ENCODE assay signal across 21 mouse cellular contexts in genomic region chr4:65333718-65334117, GRCm38 (mm10).
DNase-seq lines count a peak whose midpoint lies in the region; ATAC-seq lines count a peak whose summit lies in the region.
"Had no signal": no experiment of that assay in that cellular context is flagged by ENCODE, and none has a peak within 500 bp of the region (broad histone marks: within the 10 kb centered on the region; RNA-seq: fewer than 3 reads in every experiment).

No protein-coding gene starts in this region.

- H3K9ac ChIP-seq in forebrain, embryonic 15.5 days (replicated peaks) = no peak overlapping the region
- no peak overlapping the region for H3K9ac ChIP-seq in forebrain, embryonic 11.5 days (ENCODE audit: low read length)
- H3K9ac ChIP-seq in kidney, embryonic 14.5 days (ENCODE audit: low read depth, low read length) = no peak overlapping the region
- H3K9ac ChIP-seq in kidney, embryonic 15.5 days = no peak overlapping the region
- H3K9ac ChIP-seq: forebrain, embryonic 13.5 days; limb, embryonic 15.5 days; liver, embryonic 15.5 days; stomach, embryonic 15.5 days had no signal

- H3K4me2 ChIP-seq in forebrain, embryonic 15.5 days (replicated peaks) = no peak overlapping the region
- no peak overlapping the region for H3K4me2 ChIP-seq in forebrain, embryonic 11.5 days (ENCODE audit: low read depth, low read length, severe bottlenecking)
- H3K4me2 ChIP-seq in kidney, embryonic 14.5 days (replicated peaks; ENCODE audit: low read depth, low read length) = no peak overlapping the region
- H3K4me2 ChIP-seq in kidney, embryonic 15.5 days = no peak overlapping the region
- H3K4me2 ChIP-seq: forebrain, embryonic 13.5 days; heart, embryonic 11.5 days; limb, embryonic 15.5 days; liver, embryonic 15.5 days; stomach, embryonic 15.5 days had no signal

- H3K4me1 ChIP-seq in forebrain, embryonic 15.5 days = no peaks in the 10 kb centered on the region
- H3K4me1 ChIP-seq in forebrain, embryonic 11.5 days (replicated peaks; ENCODE audit: control insufficient read depth, insufficient read depth, low read length) = no peaks in the 10 kb centered on the region
- H3K4me1 ChIP-seq in kidney, embryonic 14.5 days (ENCODE audit: control insufficient read depth, insufficient read depth, low read length) = no peaks in the 10 kb centered on the region
- no peaks in the 10 kb centered on the region for H3K4me1 ChIP-seq in kidney, embryonic 15.5 days
- H3K4me1 ChIP-seq: forebrain, embryonic 13.5 days; limb, embryonic 15.5 days; liver, embryonic 15.5 days; midbrain, embryonic 10.5 days; stomach, embryonic 15.5 days had no signal

- H3K9me3 ChIP-seq in forebrain, embryonic 15.5 days = no peaks in the 10 kb centered on the region
- H3K9me3 ChIP-seq in forebrain, embryonic 11.5 days (ENCODE audit: control insufficient read depth, low read length) = no peaks in the 10 kb centered on the region
- H3K9me3 ChIP-seq in kidney, embryonic 14.5 days (ENCODE audit: control insufficient read depth, low read length) = no peaks in the 10 kb centered on the region
- no peaks in the 10 kb centered on the region for H3K9me3 ChIP-seq in kidney, embryonic 15.5 days (replicated peaks)
- H3K9me3 ChIP-seq: forebrain, embryonic 13.5 days; limb, embryonic 15.5 days; liver, embryonic 15.5 days; midbrain, embryonic 10.5 days; stomach, embryonic 15.5 days had no signal

- H3K27me3 ChIP-seq in forebrain, embryonic 15.5 days = no peaks in the 10 kb centered on the region
- no peaks in the 10 kb centered on the region for H3K27me3 ChIP-seq in forebrain, embryonic 11.5 days (ENCODE audit: control insufficient read depth, insufficient read depth, low read length)
- H3K27me3 ChIP-seq in kidney, embryonic 14.5 days (ENCODE audit: control insufficient read depth, insufficient read depth, low read length) = no peaks in the 10 kb centered on the region
- no peaks in the 10 kb centered on the region for H3K27me3 ChIP-seq in kidney, embryonic 15.5 days
- H3K27me3 ChIP-seq: CH12.LX; forebrain, embryonic 13.5 days; limb, embryonic 15.5 days; liver, embryonic 15.5 days; stomach, embryonic 15.5 days had no signal

- 28% methylated on average over 1 of the region's 1 CpGs for WGBS in forebrain, embryonic 15.5 days
- WGBS in forebrain, embryonic 11.5 days = 59% methylated on average over 1 of the region's 1 CpGs
- WGBS in kidney, embryonic 14.5 days = 26% methylated on average over 1 of the region's 1 CpGs
- 24% methylated on average over 1 of the region's 1 CpGs for WGBS in kidney, embryonic 15.5 days

- no peak overlapping the region for H3K27ac ChIP-seq in forebrain, embryonic 15.5 days (replicated peaks)
- H3K27ac ChIP-seq in forebrain, embryonic 11.5 days (ENCODE audit: low read depth, low read length) = no peak overlapping the region
- no peak overlapping the region for H3K27ac ChIP-seq in kidney, embryonic 14.5 days (ENCODE audit: low read depth, low read length)
- H3K27ac ChIP-seq in kidney, embryonic 15.5 days = no peak overlapping the region
- H3K27ac ChIP-seq: forebrain, embryonic 13.5 days; limb, embryonic 15.5 days; liver, embryonic 15.5 days; macrophage; midbrain, embryonic 10.5 days; stomach, embryonic 15.5 days had no signal

- no peak overlapping the region for H3K4me3 ChIP-seq in forebrain, embryonic 15.5 days
- no peak overlapping the region for H3K4me3 ChIP-seq in forebrain, embryonic 11.5 days (ENCODE audit: low read depth, low read length)
- H3K4me3 ChIP-seq in kidney, embryonic 14.5 days (ENCODE audit: low read length) = no peak overlapping the region
- no peak overlapping the region for H3K4me3 ChIP-seq in kidney, embryonic 15.5 days (replicated peaks)
- H3K4me3 ChIP-seq: forebrain, embryonic 13.5 days; limb, embryonic 15.5 days; liver, embryonic 15.5 days; midbrain, embryonic 10.5 days; stomach, embryonic 15.5 days had no signal

- no peak for DNase-seq in forebrain, embryonic 11.5 days (ENCODE audit: low spot score)
- peak; percentile 11 to 50 for DNase-seq in kidney, adult 8-10 months
- peak; percentile 6 for DNase-seq in MN1 (ENCODE audit: low spot score)
- no peak for DNase-seq in layer of hippocampus, postnatal 36 days
- DNase-seq: adrenal gland, postnatal 25 days; cerebellum, adult 18-20 months; heart, postnatal 10 days; retina, postnatal 1 day; thymus, adult 18-20 months; thymus, postnatal 4 days had no signal

- no peaks in the 10 kb centered on the region for H3K36me3 ChIP-seq in forebrain, embryonic 15.5 days
- no peaks in the 10 kb centered on the region for H3K36me3 ChIP-seq in forebrain, embryonic 11.5 days (ENCODE audit: control insufficient read depth, insufficient read depth, low read length)
- H3K36me3 ChIP-seq in kidney, embryonic 14.5 days (ENCODE audit: control insufficient read depth, insufficient read depth, low read length) = no peaks in the 10 kb centered on the region
- H3K36me3 ChIP-seq in kidney, embryonic 15.5 days = no peaks in the 10 kb centered on the region
- H3K36me3 ChIP-seq: limb, embryonic 15.5 days; liver, embryonic 15.5 days; stomach, embryonic 15.5 days had no signal

- ATAC-seq in forebrain, embryonic 15.5 days (replicated peaks) = 0 out of 2 replicates have a peak, but pooled peaks have one; percentile 32
- ATAC-seq in forebrain, embryonic 11.5 days (replicated peaks; ENCODE audit: low FRiP score) = no peak
- ATAC-seq in kidney, embryonic 14.5 days (ENCODE audit: low FRiP score, low TSS enrichment) = no peak
- ATAC-seq in kidney, embryonic 15.5 days (replicated peaks; ENCODE audit: low FRiP score) = 0 out of 2 replicates have a peak, but pooled peaks have one; percentile 29
- ATAC-seq: forebrain, embryonic 13.5 days had no signal

Comparison
In these comparisons a context has a peak if more than half of its experiments do, and no peak if none do; other contexts are left out.
1. ATAC-seq: peak in forebrain, embryonic 15.5 days (single experiment) and kidney, embryonic 15.5 days (single experiment); none in forebrain, embryonic 11.5 days (single experiment) and kidney, embryonic 14.5 days (single experiment).
2. DNase-seq: peak in kidney, adult 8-10 months (2 of 2) and MN1 (single experiment); none in forebrain, embryonic 11.5 days (single experiment) and layer of hippocampus, postnatal 36 days (0 of 2).